Mouse (Mus musculus) megakaryocyte, embryonic 14.5 days (primary cell): ENCODE measurements around the gene Snrpf.

Experiments used
- FLI1 ChIP-seq: IDR thresholded peaks from 2 replicates; pipeline ENCODE4 v1.6.1; 2012; ENCODE audit warnings: low read length, inconsistent platforms, mixed read lengths
- GATA1 ChIP-seq: IDR thresholded peaks from 3 replicates; pipeline ENCODE4 v1.6.1; 2012; ENCODE audit warnings: mixed read lengths, low read length, inconsistent platforms, borderline replicate concordance

GRCm38 (mm10) chr10:93611419-93612007 lies 22.0 kb upstream of the Snrpf start:
- TF ChIP-seq GATA1 (no peak), FLI1 (no peak)
